Mouse (Mus musculus): Measurements from ENCODE around the gene Gm20388. TPM values are rescaled to one million over a fixed set of nuclear protein-coding genes. Genes with fewer than 3 reads are reported as not detected.

Gm20388 gene
- polyA plus RNA-seq, 1 experiment from 2014 or later, result not detected

- Histone ChIP-seq H3K9me3 (no peaks in the 10 kb centered on the region), H3K9ac (no peak overlapping the region), H3K4me2 (no peak overlapping the region), H3K36me3 (no peaks in the 10 kb centered on the region), H3K4me1 (peaks cover 8% of the 10 kb centered on the region; the same call in 1 of the 2 replicates), H3K27ac (no peak overlapping the region), H3K27me3 (no peaks in the 10 kb centered on the region), H3K4me3 (no peak overlapping the region)
- 87% methylated on average over 4 of the region's 4 CpGs for WGBS
- no peak for ATAC-seq (ENCODE audit: insufficient number of reproducible peaks, insufficient read depth, low FRiP score, low TSS enrichment, low read depth)
These were observed 3835.8 kb downstream of the Gm20388 start for GRCm38 (mm10) chr8:123746488-123746887.

- Histone ChIP-seq H3K27me3 (no peaks in the 10 kb centered on the region), H3K36me3 (no peaks in the 10 kb centered on the region), H3K4me1 (peaks cover 9% of the 10 kb centered on the region; the same call in 1 of the 2 replicates), H3K4me3 (no peak overlapping the region), H3K9ac (0 out of 2 replicates have a peak overlapping the region, but pooled peaks have one; percentile 21), H3K4me2 (no peak overlapping the region), H3K9me3 (no peaks in the 10 kb centered on the region), H3K27ac (peak overlapping the region; percentile 51; the same call in 1 of the 2 replicates)
- no peak for ATAC-seq (ENCODE audit: insufficient number of reproducible peaks, insufficient read depth, low FRiP score, low TSS enrichment, low read depth)
- WGBS, result 41% methylated on average over 5 of the region's 5 CpGs
These were observed 3837.1 kb downstream of the Gm20388 start for GRCm38 (mm10) chr8:123747772-123748171.

GRCm38 (mm10) chr8:123750171-123750693 lies 3839.6 kb downstream of the Gm20388 start:
- H3K27me3 ChIP-seq, result no peaks in the 10 kb centered on the region; the same call in 1 of the 2 replicates
- H3K27ac ChIP-seq, result no peak overlapping the region
- no peak for ATAC-seq (ENCODE audit: insufficient number of reproducible peaks, insufficient read depth, low FRiP score, low TSS enrichment, low read depth)
- H3K9ac ChIP-seq, result no peak overlapping the region
- no peaks in the 10 kb centered on the region for H3K9me3 ChIP-seq
- H3K4me3 ChIP-seq, result no peak overlapping the region
- H3K4me1 ChIP-seq, result peaks cover 28% of the 10 kb centered on the region
- 40% methylated on average over 5 of the region's 5 CpGs for WGBS
- no peak overlapping the region for H3K4me2 ChIP-seq
- no peaks in the 10 kb centered on the region for H3K36me3 ChIP-seq

GRCm38 (mm10) chr8:123752773-123753468 lies 3842.3 kb downstream of the Gm20388 start:
- Histone ChIP-seq H3K4me1 (peaks cover 25% of the 10 kb centered on the region), H3K9ac (peak overlapping the region; percentile 21; the same call in 1 of the 2 replicates), H3K4me3 (no peak overlapping the region), H3K4me2 (no peak overlapping the region), H3K36me3 (no peaks in the 10 kb centered on the region), H3K9me3 (no peaks in the 10 kb centered on the region), H3K27me3 (peaks cover under 1% of the 10 kb centered on the region; the same call in 1 of the 2 replicates), H3K27ac (peak overlapping the region; percentile 22)
- no peak for ATAC-seq (ENCODE audit: insufficient number of reproducible peaks, insufficient read depth, low FRiP score, low TSS enrichment, low read depth)
- WGBS, result 44% methylated on average over 13 of the region's 13 CpGs

- no peak for ATAC-seq (ENCODE audit: insufficient number of reproducible peaks, insufficient read depth, low FRiP score, low TSS enrichment, low read depth)
- peaks cover 4% of the 10 kb centered on the region; the same call in 1 of the 2 replicates for H3K27me3 ChIP-seq
- no peaks in the 10 kb centered on the region for H3K9me3 ChIP-seq
- H3K27ac ChIP-seq, result peak overlapping the region; percentile 22; the same call in 1 of the 2 replicates
- H3K9ac ChIP-seq, result 0 out of 2 replicates have a peak overlapping the region, but pooled peaks have one; percentile 21
- WGBS, result 11% methylated on average over 18 of the region's 18 CpGs
- peak overlapping the region; percentile 36; the same call in 1 of the 2 replicates for H3K4me2 ChIP-seq
- no peak overlapping the region for H3K4me3 ChIP-seq
- peaks cover 20% of the 10 kb centered on the region for H3K4me1 ChIP-seq
- no peaks in the 10 kb centered on the region for H3K36me3 ChIP-seq
These were observed 3843.1 kb downstream of the Gm20388 start for GRCm38 (mm10) chr8:123753604-123754375.

- H3K4me2 ChIP-seq, result 0 out of 2 replicates have a peak overlapping the region, but pooled peaks have one; percentile 36
- no peak overlapping the region for H3K27ac ChIP-seq
- no peak for ATAC-seq (ENCODE audit: insufficient number of reproducible peaks, insufficient read depth, low FRiP score, low TSS enrichment, low read depth)
- H3K9ac ChIP-seq, result no peak overlapping the region
- H3K9me3 ChIP-seq, result no peaks in the 10 kb centered on the region
- H3K4me1 ChIP-seq, result peaks cover 23% of the 10 kb centered on the region
- H3K36me3 ChIP-seq, result no peaks in the 10 kb centered on the region
- peaks cover 4% of the 10 kb centered on the region; the same call in 1 of the 2 replicates for H3K27me3 ChIP-seq
- H3K4me3 ChIP-seq, result no peak overlapping the region
- WGBS, result 68% methylated on average over 13 of the region's 13 CpGs
These were observed 3844.1 kb downstream of the Gm20388 start for GRCm38 (mm10) chr8:123754538-123755431.

GRCm38 (mm10) chr8:123756901-123757300 lies 3846.3 kb downstream of the Gm20388 start:
- H3K9me3 ChIP-seq, result no peaks in the 10 kb centered on the region
- peaks cover 4% of the 10 kb centered on the region; the same call in 1 of the 2 replicates for H3K27me3 ChIP-seq
- no peak for ATAC-seq (ENCODE audit: insufficient number of reproducible peaks, insufficient read depth, low FRiP score, low TSS enrichment, low read depth)
- no peaks in the 10 kb centered on the region for H3K36me3 ChIP-seq
- H3K27ac ChIP-seq, result no peak overlapping the region
- 70% methylated on average over 8 of the region's 8 CpGs for whole genome bisulfite sequencing
- H3K9ac ChIP-seq, result no peak overlapping the region
- no peak overlapping the region for H3K4me3 ChIP-seq
- H3K4me1 ChIP-seq, result peaks cover 42% of the 10 kb centered on the region
- H3K4me2 ChIP-seq, result no peak overlapping the region

- Histone ChIP-seq H3K27ac (no peak overlapping the region), H3K9ac (no peak overlapping the region), H3K4me3 (no peak overlapping the region), H3K9me3 (no peaks in the 10 kb centered on the region), H3K4me1 (peaks cover 46% of the 10 kb centered on the region), H3K36me3 (no peaks in the 10 kb centered on the region), H3K4me2 (no peak overlapping the region), H3K27me3 (peaks cover 9% of the 10 kb centered on the region)
- no peak for ATAC-seq (ENCODE audit: insufficient number of reproducible peaks, insufficient read depth, low FRiP score, low TSS enrichment, low read depth)
- 86% methylated on average over 1 of the region's 1 CpGs for WGBS
These were observed 3848.3 kb downstream of the Gm20388 start for GRCm38 (mm10) chr8:123758935-123759334.

GRCm38 (mm10) chr8:123759933-123760332 lies 3849.3 kb downstream of the Gm20388 start:
- Histone ChIP-seq H3K27ac (no peak overlapping the region), H3K36me3 (no peaks in the 10 kb centered on the region), H3K9ac (no peak overlapping the region), H3K4me3 (no peak overlapping the region), H3K27me3 (peaks cover 11% of the 10 kb centered on the region; the same call in 1 of the 2 replicates), H3K9me3 (no peaks in the 10 kb centered on the region), H3K4me1 (peaks cover 38% of the 10 kb centered on the region), H3K4me2 (peak overlapping the region; percentile 45)
- WGBS, result 9% methylated on average over 10 of the region's 10 CpGs
- ATAC-seq (ENCODE audit: insufficient number of reproducible peaks, insufficient read depth, low FRiP score, low TSS enrichment, low read depth), result no peak

GRCm38 (mm10) chr8:123760579-123760978 lies 3849.9 kb downstream of the Gm20388 start:
- H3K4me3 ChIP-seq, result no peak overlapping the region
- ATAC-seq (ENCODE audit: insufficient number of reproducible peaks, insufficient read depth, low FRiP score, low TSS enrichment, low read depth), result no peak
- peaks cover 11% of the 10 kb centered on the region; the same call in 1 of the 2 replicates for H3K27me3 ChIP-seq
- no peaks in the 10 kb centered on the region for H3K9me3 ChIP-seq
- H3K36me3 ChIP-seq, result no peaks in the 10 kb centered on the region
- no peak overlapping the region for H3K27ac ChIP-seq
- H3K4me1 ChIP-seq, result peaks cover 38% of the 10 kb centered on the region
- H3K4me2 ChIP-seq, result no peak overlapping the region
- H3K9ac ChIP-seq, result no peak overlapping the region
- WGBS, result 55% methylated on average over 5 of the region's 5 CpGs
